Mouse (Mus musculus) embryonic fibroblast, embryonic 13.5 days (primary cell): ENCODE data around the gene Stra6l. TPM values are rescaled to one million over a fixed set of nuclear protein-coding genes. Genes with fewer than 3 reads are reported as not detected.

Source experiments
- H3K27ac ChIP-seq: 2 replicates; pipeline ENCODE4 v1.5.1; 2012; ENCODE audit warnings: low read length, control low read depth, inconsistent platforms; ENCODE audit not compliant: insufficient read depth
- H3K4me1 ChIP-seq: 2 replicates; pipeline ENCODE4 v1.6.1; 2011; ENCODE audit warnings: low read length; ENCODE audit not compliant: control insufficient read depth, insufficient read depth
- H3K4me3 ChIP-seq: 2 replicates; pipeline ENCODE4 v1.5.1; 2011; ENCODE audit warnings: mild to moderate bottlenecking, control low read depth, low read length; ENCODE audit not compliant: insufficient read depth
- CTCF ChIP-seq: IDR thresholded peaks from 2 replicates; pipeline ENCODE4 v1.5.1; 2011; ENCODE audit warnings: mild to moderate bottlenecking, control low read depth, low read length, moderate library complexity, borderline replicate concordance; ENCODE audit not compliant: insufficient read depth
- POLR2A ChIP-seq: IDR thresholded peaks from 2 replicates; pipeline ENCODE4 v1.6.1; 2011; ENCODE audit warnings: low read depth, mild to moderate bottlenecking, control low read depth, low read length, moderate library complexity
- polyA plus RNA-seq: library from polyadenylated mRNA; stranded (reverse); fragments of >200 nt; gene quantifications from 2 replicates; pipeline ENCODE4 v1.2.4, GENCODE M21; 2011; ENCODE audit warnings: low read depth; ENCODE audit not compliant: missing spikeins, insufficient read length

The Stra6l gene
- not detected in 2 replicates for polyA plus RNA-seq

DNA sequence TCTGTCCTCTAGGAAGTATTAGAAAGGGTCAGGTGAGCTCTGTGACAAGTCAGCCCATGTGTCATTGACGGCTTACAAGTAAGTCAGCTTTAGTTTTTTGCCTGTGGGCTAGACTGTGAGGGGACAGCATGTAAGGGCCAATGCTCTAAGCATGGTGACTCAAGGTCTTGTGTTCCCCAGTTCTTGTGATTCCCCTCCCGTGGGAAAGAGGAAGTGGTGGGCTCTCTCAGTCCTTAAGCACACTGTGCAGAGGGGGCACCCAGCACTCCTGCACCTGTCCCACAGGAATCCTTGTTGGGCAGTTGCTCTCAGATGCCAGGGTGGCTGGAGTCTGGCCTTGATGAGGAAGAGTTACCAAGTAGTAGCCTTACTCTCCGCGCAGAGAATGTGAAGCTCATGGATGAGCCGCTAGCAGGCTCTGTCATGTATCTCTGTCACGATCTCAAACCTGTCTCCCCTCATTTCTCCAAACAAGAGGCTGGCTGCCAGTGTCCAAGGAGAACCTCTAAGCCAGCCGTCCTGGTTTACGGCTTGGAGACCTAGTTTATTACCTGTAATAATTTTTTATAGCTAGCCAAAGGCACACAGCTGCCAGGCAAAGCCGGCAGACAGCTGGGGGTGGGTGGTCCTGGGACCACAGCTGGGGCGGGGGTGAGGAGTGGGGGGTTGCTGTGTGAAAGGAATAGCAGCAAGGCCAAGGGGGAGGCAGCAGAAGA is at the start of gene Stra6l:
TSS of gene Stra6l (plus strand) at position 556 of the 716 bp plus-strand sequence.
- TF ChIP-seq CTCF (no peak), POLR2A (no peak)
- Histone ChIP-seq H3K27ac (no peak within 1 kb of the TSS), H3K4me3 (no peak within 1 kb of the TSS), H3K4me1 (peaks cover 4% of the 10 kb centered on the region)

- Histone ChIP-seq H3K4me3 (peak within 1 kb of the TSS; percentile 43), H3K27ac (no peak within 1 kb of the TSS), H3K4me1 (no peaks in the 10 kb centered on the region)
- TF ChIP-seq CTCF (no peak), POLR2A (no peak)
Observed at GRCm38 (mm10) chr4:45798964-45799363, 49.5 kb upstream of the Stra6l start, which contains the start of gene Aldh1b1. Gene Aldh1b1, plus strand, starts transcription at chr4:45799022.

GRCm38 (mm10) chr4:45799956-45800537 is 48.4 kb upstream of the Stra6l start:
- TF ChIP-seq CTCF (no peak), POLR2A (no peak)
- H3K4me1 ChIP-seq, result no peaks in the 10 kb centered on the region
- no peak overlapping the region for H3K27ac ChIP-seq
- H3K4me3 ChIP-seq, result no peak overlapping the region

GRCm38 (mm10) chr4:45802900-45803299 is 45.6 kb upstream of the Stra6l start:
- no peak overlapping the region for H3K4me3 ChIP-seq
- no peak overlapping the region for H3K27ac ChIP-seq
- no peaks in the 10 kb centered on the region for H3K4me1 ChIP-seq
- TF ChIP-seq POLR2A, result no peak
- no peak for TF ChIP-seq CTCF

DNA sequence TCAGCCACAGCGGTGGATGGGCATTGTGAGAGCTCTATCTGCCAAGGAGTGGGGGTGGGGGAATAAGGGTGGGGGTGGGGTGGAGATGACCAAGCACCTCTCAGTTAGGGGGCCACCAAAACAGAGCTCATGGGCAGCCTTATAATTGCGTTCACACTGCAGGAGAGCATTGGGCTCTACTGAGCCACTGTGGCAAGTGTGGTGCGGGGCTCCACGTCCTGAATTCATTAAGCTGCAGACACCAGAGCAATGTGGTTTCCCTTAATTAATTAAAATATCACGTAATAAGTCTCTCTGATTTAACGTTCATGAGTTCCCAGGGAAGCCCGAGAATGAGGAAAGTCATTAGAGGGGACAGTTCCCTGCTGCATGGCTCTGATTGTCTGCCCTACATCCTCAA is 40.4 kb upstream of the Stra6l start:
- Histone ChIP-seq H3K4me1 (no peaks in the 10 kb centered on the region), H3K27ac (no peak overlapping the region), H3K4me3 (no peak overlapping the region)
- TF ChIP-seq POLR2A (no peak), CTCF (no peak)

- Histone ChIP-seq H3K27ac (no peak overlapping the region), H3K4me3 (no peak overlapping the region), H3K4me1 (no peaks in the 10 kb centered on the region)
- no peak for TF ChIP-seq CTCF
Observed at GRCm38 (mm10) chr4:45811250-45811649, 37.2 kb upstream of the Stra6l start.

DNA sequence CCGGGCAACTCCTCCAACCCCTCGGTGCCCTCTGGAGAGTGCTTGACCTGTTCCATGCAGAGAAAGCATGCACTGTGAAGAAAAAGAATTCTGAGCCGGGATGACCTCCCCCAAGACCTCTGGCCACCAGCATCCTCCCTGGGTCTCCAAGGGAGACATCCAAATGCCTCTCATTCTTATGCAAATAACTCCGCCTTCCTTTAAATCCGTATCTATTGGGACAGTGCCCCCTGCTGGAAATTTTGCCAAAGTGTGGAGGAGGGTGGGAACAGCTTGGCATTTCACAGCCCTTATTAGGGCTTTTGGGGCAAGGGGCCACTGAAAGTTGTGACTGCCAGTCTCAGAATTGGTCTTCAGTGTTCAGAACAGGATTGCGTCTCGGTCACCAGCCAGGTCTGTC is 32.9 kb upstream of the Stra6l start:
- peaks cover 5% of the 10 kb centered on the region; the same call in 1 of the 2 replicates for H3K4me1 ChIP-seq
- no peak overlapping the region for H3K4me3 ChIP-seq
- TF ChIP-seq POLR2A (no peak), CTCF (no peak)
- H3K27ac ChIP-seq, result no peak overlapping the region

DNA sequence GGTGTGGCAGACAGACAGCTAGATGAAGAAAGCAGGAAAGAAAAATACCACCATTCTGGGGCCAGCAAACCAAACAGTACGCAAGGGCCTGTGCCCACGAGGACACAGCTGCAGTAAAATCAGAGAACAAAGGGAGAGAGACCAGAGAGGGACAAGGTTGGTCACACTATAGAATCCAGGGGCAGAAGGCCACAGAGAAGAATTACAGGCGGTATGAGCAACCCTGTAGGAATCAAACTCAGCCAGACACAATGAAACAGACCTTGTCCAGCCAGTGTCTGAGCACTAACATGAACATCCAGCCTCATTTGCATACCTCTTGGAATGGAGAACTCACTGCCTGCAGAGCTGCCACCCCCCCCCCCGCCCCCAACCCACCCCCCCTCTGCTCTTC is 29.7 kb upstream of the Stra6l start:
- H3K27ac ChIP-seq, result no peak overlapping the region
- peaks cover 5% of the 10 kb centered on the region; the same call in 1 of the 2 replicates for H3K4me1 ChIP-seq
- no peak for TF ChIP-seq CTCF
- no peak for TF ChIP-seq POLR2A
- H3K4me3 ChIP-seq, result no peak overlapping the region

GRCm38 (mm10) chr4:45819208-45819931 is 29.1 kb upstream of the Stra6l start:
- TF ChIP-seq POLR2A (no peak), CTCF (no peak)
- Histone ChIP-seq H3K4me3 (no peak overlapping the region), H3K27ac (no peak overlapping the region), H3K4me1 (peaks cover 5% of the 10 kb centered on the region; the same call in 1 of the 2 replicates)
